Mouse (Mus musculus) layer of hippocampus, adult 11-12 months (tissue): ENCODE data around the gene Smoc1.
A peak's percentile ranks its signal among the peaks of the same experiment; 100 is the strongest.

ENCODE experiments used
- DNase-seq: peaks from one replicate; pipeline ENCODE4 v3.0.0; 2022; ENCODE audit warnings: low spot score

Smoc1 gene

DNA sequence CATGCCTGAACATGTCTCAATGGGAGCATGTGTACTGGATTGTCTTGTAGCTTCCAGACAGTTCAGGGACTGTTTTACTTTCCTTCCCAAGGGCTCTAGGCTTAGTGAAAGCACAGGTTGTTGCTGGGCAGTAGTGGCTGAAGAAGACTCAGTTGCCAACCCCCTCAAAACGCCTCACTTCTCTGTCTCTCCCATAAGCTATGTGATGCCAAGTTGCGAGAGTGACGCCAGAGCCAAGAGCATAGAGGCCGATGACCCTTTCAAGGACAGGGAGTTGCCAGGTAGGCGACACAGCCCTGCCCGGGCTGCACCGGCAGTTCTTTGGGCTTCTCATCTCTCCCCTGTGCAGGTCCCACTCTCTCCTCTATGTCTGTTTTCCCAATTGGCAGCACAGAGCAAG is 141.4 kb downstream of the Smoc1 start:
- DNase-seq: no peak

DNA sequence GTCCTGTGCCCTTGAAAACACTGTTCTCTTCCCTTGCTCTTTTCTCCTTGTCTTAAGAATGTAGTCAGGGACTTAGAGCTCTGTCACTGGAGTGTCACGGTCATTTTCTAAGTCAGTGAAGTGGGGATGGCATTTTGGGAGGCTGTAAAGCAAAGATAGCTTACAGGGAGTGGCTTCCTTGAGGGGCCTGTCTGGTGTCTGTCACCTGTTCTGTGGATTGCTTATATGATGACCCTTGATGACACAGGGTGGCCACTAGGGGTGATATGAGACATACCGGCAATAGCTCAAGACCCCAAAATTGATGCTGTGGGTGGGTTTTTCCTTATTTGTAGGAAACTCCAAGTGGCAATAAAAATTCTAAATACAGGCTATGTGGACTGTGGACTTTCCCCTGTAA is 141.9 kb downstream of the Smoc1 start:
- DNase-seq: no peak

DNA sequence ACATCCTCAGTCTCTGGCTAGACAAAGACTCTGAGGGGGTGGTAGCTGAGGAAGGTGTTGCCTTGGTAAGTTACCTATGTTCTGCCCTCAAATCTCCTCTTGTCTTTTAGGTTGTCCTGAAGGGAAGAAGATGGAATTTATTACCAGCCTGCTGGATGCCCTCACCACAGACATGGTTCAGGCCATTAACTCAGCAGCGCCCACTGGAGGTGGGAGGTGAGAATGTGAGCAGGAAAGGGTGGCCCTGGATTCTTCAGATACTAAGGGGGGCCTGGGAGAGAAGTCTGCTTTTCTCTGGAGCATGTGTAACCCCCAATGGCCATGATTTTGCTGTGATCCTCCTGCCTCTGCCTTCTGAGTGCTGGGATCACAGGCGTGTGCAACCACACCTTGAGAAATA is 143.5 kb downstream of the Smoc1 start:
- DNase-seq: no peak

DNA sequence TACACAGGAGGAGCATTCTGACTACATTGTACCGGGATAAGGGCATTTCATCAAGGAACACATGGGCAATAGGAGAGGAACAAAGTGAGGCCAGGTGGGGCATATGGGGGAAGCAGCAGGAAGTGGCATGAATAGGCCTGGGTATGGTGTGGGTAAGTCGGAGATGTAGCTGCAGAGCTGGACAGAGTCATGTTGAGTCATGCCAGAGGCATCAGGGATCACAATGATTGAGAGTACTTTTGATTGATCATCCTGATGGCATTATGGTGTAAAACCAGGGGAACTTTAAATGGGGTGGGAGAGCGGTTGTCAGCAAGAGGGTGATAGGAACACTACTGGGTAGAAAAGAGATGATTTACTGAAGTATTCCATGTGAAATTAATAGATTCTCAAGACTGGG is 146.4 kb downstream of the Smoc1 start:
- no peak for DNase-seq

DNA sequence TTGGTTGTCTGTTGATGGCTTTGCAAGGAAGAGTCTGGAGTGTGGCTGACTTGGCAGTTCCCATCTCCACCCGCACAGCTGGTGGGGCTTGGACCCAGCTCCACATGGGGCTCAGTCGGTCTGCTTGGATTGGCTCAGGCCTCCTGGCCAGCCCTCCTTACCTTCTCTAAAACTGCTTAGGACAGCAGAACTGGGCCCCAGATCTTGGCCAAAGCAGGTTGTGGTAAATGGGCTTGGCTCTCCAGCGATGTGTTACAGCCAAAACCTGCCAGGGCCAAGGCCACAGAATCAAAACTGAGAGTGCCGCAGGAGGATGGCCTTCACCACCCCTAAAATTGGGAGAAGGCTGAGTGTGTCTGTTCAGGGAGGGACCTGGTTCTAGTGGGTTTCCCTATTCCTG is 147.3 kb downstream of the Smoc1 start:
- DNase-seq: no peak

DNA sequence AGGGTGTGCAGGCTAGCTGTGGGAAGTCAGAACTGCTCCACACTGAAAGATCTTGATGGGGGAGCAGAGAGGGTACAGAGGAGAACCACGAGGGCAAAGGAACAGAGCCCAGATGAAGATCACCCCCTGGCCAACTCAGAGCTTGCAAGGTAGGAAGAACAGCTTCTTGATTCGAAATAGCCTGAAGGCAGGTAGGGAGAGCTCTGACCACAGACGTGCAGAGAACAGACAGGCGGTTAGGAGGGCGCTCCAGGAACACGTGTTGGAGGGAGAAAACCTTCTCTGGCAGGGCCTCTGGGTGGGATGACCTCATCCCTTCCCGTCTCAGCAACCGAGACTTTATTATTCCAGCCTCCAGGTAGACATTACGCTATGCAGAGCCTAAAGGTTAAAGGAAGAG is 148.6 kb downstream of the Smoc1 start:
- DNase-seq: no peak

DNA sequence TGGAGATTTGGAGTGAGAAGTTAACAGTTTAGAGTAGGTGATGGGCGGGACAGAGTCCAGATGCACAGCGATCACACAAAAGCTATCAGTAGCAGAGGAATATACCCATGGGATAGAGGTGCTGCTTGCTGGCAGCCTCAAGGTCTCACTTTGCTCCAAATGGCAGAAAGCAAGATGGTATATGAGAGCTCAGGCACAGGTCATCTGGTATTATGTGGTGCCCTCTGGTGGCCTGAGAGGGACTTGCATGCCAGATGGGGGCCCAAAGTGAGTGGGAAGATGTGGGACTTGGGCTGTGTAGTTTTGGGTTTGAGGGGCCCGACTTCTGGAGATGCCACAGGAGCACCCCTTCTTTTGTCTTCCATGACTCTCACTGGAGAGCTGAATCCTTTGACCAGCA is 155.5 kb downstream of the Smoc1 start:
- DNase-seq: peak; percentile 71

DNA sequence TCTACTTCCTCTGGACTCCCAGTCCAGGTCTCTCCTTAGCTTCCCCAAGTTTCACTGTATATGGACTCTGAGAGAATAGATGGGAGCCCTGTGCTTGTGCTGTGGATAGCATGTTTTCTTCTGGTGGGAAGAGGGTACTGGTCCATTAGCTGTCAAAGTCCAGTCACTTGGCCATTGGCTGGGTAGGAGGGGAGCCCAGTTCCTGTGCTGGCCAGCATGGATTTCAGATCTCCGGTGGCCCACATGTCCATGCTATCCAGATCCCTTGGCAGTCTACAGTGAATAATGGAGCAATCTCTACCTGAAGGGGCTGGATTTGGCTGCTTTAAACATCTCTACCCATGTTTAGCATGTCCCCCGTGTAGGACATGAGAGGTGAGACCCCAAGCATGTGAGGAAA is 158.4 kb downstream of the Smoc1 start:
- no peak for DNase-seq

DNA sequence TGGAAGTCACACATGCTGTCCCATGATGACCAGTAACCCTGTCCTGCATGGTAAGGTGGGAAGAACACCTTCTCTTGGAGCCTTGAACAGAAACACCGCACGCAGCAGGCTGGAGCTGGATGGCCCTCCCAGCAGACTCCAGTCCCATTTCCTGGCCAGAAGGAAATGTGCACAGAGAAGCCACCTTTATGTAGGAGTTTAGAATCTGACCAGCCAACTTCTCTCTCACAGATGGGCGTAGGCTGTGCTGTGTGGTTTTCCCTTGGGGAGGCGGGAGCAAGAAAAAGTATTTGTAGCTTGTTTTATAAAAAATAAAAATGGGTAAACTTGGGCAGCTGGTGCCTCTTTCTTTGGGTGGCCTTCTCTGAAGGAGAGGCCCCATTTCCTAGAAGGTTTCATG is 159.5 kb downstream of the Smoc1 start:
- peak; percentile 25 for DNase-seq

DNA sequence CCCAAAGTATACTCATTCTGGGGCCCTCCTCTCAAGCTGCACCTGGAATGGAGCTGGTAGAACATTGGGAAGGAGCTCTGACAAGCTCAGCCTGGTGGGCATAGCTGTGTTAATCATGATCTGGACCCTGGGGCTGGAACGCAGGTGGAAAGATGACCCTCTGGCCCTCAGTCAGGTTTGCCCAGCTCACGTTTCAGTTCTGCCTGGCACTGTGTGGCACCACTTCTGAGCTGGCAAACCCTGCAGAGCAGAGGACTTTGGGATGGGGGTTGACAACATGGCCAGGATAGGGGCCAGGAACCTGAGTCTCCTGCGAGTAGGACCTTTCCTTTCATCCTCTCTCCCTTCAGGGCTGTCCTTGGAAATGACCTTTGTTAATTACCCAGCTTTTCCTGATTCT is 160.1 kb downstream of the Smoc1 start:
- DNase-seq: no peak

DNA sequence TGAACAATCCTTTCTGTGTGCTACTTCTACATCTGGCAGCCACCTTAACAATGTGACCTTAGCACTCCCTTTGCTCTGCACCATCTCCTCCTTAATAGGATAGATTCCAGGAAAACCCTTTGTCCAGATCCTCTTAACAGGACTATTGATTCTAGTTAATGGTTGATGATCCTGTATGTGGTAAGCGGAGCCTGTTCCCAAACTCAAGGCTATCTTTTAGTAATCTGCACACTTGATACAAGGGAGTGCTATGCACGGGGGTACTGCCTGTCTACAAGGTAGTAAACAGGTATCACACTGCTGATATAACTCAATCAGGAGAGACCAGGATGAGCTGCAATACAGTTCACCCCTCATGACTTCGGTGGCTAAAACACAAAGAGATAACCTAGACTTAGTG is 161.8 kb downstream of the Smoc1 start:
- no peak for DNase-seq

DNA sequence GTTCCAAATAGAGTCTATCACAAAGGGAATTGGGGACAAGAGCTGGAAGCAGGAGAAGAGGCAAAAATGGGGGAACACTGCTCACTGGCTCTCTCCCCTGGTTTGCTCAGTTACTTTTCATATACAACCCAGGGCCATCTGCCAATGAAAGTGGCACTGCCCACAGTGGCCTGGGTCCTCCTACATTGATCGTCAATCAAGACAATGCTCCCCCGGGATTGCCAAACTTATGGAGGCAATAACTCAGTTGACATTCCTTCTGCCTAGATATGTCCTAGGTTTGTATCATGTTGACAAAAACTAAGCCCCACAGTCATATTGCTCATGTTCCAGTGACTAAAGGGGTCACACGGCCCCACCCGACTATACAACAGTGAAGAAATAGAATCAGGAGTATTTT is 162.4 kb downstream of the Smoc1 start:
- no peak for DNase-seq

DNA sequence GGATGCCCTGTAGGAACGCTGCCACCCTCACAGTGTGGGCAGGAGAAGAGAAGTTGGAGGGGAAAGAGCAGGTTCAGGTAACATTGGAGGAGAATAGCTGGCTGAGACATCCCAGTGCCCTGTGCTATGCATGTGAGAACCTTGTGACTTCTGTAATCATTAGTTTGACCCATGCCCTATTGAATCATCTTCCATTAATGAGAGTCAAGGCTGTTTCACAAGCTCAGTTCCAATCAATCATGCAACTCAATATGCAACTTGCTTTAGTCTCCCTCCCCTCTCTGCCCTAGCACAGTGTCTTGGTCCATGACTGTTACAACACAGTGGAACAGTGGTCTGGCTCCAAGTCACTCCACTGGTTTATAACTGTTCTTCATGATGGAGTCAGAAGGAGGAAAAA is 163.0 kb downstream of the Smoc1 start:
- no peak for DNase-seq

DNA sequence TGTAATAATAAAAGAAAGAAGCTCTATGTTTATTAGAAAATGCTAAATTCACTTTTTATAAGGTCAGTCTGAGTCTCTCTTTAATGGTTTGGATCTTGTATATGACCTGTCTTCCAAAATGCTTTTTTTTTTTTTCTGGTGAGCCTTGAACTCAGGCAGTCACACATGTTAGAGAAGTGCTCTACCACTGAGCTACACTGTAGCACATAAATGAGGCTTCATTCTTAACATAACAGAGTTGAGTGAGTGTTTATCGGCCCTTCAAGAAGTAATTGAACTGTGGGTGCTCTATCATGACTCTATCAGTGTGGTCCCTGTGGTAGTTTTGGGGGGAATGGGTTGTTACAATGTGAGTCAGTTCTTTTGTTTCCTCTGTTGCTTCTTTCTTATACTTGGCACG is 167.4 kb downstream of the Smoc1 start:
- no peak for DNase-seq

DNA sequence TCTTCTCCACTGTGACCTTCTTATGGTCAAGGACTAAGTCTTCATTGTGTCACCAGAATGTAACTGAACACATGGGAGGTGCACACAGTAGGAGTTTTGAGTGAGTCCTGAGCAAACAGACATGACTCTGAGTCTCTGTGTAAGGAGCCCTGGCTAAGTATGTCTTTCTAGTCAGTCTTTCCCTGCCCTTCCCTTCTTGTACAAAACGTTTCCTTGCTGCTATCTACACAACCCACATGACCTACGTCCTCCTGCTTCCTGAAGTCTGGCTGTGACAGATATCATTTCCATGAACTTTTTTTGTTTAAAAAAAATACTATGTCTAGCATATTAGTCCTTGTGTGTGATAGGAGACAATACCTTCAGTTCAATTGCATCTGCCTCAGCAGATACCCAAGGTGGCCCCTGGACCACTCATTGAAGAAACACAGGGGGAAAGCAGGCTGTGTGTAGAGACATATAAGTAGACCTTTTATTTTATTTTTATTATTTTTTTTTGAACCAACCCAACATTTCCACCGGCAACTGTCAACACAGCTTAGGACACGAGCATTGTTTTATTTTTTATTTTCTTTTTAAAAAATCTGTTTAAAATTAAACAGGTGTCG is 171.0 kb downstream of the Smoc1 start:
- no peak for DNase-seq

DNA sequence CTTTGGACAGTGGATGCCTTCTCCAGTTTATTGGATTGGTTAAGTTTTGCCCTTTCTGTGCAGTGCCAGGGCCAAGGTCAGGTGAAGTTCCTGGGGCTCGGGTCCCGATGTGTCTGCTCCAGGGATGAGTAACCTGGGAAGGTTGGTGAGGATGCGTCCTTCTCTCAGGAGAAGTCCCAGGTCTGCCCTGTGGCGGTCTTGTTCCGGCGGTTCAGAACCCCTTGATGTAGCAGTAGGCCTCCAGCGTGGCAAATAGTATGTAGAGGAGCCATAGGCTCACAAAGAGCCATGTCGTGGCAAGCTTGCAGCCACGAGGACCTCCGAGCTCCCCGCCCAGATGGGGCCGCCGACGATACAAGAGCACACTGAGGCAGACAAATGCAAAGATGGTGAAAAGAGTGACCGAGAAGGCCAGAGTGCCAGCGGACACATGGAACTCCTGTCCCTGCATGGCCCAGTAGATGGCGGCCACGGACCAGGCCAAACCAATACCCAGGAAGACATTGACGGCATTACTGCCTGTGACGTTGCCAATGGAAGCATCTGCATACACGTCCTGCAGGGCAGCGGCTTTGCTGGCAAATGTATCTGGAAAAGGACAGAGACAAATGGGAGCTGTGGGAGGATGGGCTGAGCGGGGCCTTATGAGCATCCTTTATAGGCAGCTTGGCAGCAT is 172.8 kb downstream of the Smoc1 start:
- peak; percentile 81 for DNase-seq

DNA sequence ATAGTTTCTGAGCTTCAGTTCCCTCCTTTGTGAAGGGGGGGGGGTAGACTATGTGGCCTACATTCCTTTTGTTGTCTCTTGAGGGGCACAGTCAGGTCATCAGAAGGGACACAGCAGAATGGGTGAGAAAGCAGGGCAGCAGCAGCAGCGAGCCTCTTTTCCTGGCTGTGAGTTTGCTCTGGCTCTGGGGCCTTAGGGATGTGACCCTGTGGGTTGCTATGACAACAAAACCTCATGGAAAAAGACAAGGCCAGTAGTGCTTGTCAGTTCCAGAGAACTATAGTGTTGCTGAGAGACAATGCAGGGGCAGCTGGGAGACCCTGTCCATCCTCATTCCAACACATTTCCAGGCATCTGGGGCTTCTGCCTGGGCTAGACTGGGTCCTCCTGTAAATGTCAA is 176.6 kb downstream of the Smoc1 start:
- no peak for DNase-seq

DNA sequence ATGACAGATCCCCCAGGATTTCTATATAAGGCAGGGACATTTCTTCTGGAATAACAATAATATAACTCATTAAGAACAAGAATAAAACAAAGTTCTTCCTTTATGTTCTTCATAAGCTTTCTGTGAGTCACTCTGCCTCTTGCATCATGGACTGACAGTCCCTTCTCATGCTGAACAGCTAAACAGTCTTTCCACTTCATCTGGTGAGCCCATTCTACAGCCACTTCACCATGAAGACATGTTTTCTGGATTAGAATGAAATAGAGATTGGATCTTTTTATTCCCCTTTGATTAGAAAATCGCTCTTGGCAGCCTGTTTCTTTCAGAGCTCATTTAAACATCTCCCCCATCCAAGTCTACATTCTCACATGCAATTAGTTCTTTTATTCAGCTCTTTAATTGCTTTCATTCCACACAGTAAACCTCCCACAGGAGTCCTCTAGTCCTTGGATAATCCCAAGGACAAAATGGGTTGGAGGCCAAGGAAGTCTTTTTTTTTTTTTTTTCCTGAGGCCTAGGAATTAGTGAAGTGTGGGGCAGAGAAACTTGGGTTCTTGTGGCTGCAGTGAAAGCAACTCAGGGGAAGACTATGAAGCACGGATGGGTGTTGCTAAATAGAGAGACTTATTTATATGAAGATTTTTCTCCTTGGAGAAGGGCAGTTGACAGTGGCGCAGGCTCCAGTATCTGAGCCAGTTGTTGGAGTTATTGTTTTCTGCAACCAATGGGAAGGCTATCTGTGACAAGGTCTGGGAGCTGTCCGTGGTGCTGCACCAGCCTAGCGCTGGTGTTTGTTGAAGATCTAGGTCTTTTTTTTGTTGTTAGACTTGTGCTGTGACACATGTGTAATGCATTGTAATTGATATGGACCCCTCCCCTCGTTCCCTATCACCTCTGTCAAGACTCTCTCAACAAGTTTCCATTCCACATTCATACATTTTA is 179.3 kb downstream of the Smoc1 start:
- DNase-seq: no peak

DNA sequence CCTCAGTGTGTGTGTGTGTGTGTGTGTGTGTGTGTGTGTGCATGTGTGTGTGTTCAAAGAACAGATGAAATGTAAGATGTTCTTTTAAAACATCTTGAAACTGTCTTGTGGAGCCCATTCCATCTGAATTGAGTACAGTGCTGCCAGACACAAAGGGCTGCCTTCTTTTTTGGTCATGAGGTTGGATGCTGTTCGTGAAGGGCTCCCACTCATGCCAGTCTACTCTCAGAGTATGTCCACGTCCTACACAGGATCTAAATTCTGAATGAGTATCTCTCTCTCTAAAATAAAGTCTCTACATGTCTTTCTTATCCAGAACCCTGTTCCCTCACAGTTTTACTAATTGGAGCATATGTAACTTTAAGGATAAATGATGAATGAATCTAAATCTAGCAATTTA is 182.0 kb downstream of the Smoc1 start:
- no peak for DNase-seq

DNA sequence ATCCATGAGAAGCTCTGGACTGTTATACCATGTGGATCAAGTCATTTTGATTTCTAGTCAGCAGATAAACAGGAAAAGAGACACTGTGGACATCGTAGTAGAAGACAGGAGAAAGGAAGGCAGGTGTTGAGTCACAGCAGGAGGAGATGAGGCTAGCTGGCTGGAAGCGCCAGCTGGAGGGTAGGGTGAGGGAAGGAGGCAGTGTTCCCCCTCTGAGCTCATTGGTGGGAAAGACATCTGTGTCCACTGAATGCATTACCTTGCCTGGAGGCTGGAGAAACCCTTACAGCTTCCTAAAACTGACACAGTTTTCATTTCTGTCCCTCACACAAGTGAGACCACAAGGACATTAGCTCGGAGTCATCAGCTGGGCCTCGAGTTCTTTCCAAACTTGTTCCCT is 192.7 kb downstream of the Smoc1 start:
- no peak for DNase-seq

DNA sequence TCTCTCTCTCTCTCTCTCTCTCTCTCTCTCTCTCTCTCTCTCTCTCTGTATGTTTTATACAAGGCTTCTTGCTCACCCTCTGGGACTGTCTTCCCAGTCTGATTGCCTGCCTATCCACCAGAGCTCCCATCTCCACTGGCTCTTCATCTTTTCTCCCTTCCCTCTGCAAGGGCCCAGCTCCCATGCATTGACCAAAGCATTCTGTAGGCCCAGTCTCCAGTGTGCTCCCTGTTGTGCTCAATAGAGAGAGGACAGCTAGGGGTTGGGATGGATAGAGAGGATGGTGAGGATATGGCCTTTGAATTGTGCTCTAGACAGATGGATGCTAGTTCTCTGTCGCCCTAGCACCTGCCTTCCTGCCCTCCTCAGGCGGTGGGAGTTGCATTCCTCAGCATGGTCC is 196.7 kb downstream of the Smoc1 start:
- DNase-seq: no peak

DNA sequence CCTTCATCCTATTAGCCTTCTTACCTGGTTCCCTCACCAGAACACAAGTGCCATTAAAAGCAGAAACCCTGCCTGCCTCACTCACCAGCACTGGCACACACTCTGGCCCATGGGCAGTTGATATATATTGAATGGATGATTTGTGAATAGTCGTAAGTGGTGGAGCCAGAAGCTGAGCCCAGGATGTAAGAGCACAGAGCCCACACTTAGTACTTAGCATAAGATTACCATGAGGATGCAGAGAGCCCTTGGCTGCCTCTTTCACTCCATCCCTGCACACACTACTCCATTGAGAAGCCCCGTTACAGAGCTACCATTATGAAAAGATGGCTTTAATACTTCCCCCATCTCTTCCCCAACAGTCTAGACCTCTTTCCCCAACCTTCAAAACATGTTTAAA is 198.2 kb downstream of the Smoc1 start:
- no peak for DNase-seq

DNA sequence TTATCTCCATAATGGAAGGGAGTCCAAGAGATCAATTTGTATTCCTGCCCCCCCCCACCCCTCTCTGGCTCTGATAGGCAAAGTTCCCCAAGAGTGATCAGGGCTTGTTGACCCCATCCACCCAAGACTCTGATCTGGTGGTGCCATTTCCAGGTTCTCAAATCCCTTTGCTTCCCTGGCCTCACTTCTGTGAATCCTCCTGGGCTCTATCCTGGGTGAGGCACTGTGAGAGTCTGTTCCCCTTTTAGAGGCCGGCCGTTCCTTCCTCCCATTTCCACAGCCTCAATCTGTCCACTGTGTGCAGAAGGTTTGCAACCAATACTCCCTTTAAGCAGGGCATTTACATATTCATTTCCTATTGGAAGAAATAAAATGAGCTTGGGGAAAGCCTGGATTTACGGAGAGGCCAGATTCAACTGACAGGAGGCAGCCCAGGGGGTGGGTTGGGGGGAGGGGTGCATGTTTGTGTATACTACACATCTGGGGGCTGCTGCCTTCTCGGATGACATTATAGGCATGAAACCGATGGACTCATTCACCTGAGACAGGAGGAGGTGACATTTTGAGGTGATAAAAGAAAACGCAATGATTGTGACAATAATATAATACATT is 199.5 kb downstream of the Smoc1 start:
- DNase-seq: no peak
